Mouse (Mus musculus): ENCODE data around the gene Rps6.

DNA sequence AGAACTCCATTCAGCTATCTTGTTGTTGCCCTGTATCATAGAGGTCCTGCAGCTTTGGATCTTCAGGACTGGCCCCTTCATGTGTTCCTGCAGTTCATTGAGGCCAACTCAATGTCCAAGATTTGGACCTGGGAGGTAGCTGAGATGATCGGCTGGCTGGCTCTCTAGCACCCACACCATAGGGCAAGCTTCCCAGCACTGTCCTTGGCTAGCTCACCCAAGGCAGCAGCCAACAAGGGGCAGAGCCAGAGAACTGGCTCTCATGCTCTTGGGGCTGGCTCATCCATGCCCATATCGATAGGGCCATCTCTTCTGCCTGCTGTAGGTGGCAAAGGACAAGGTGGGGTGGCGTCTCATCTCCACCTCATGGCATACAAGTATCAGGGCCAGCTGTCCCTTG lies 11.8 kb downstream of the Rps6 start:
- TF ChIP-seq CTCF (IDR thresholded peaks at IDR 0.05; ENCODE audit: control insufficient read depth, insufficient read depth, insufficient replicate concordance, low read depth, low read length) (no peak), POLR2A (IDR thresholded peaks at IDR 0.05; ENCODE audit: control insufficient read depth, low read depth, low read length) (no peak)

Measured in testis, adult 2 months (tissue).